Mouse (Mus musculus) gastrocnemius, adult 2 months (tissue): Measurements from ENCODE around the gene Stim2. TPM values are rescaled to one million over a fixed set of nuclear protein-coding genes. Genes with fewer than 3 reads are reported as not detected.

Experiments used
- DNase-seq: peaks from one replicate; pipeline ENCODE4 v3.0.0; 2022
- H3K27ac ChIP-seq: fragments of 200-600 bp; 2 replicates; pipeline ENCODE4 v1.8.1; 2022; ENCODE audit warnings: mild to moderate bottlenecking
- H3K4me3 ChIP-seq: fragments of 200-600 bp; 2 replicates; pipeline ENCODE4 v1.8.1; 2022; ENCODE audit warnings: mild to moderate bottlenecking, moderate library complexity
- CTCF ChIP-seq: fragments of 200-600 bp; IDR thresholded peaks from 2 replicates; pipeline ENCODE4 v1.8.1; 2022; ENCODE audit warnings: antibody characterized with exemption, mild to moderate bottlenecking, moderate library complexity
- intact Hi-C: fragments of 180-260 bp; cut with DNase I; formaldehyde crosslinking; loops from one replicate; pipeline ENCODE4 v1.15.1; 2025
- total RNA-seq, 2 experiments: library from RNA; stranded (reverse); gene quantifications; 2 replicates each; pipeline ENCODE4 v1.2.3; 2021

The Stim2 gene
- total RNA-seq, 2 experiments from 2014 or later, result 34.1 to 58.6 TPM

GRCm38 (mm10) chr5:54109096-54109495 lies 110.8 kb downstream of the Stim2 start:
- H3K27ac ChIP-seq, result no peak overlapping the region
- intact Hi-C loops, result no loop called here
- H3K4me3 ChIP-seq, result no peak overlapping the region
- TF ChIP-seq CTCF, result no peak
- no peak for DNase-seq

GRCm38 (mm10) chr5:54110789-54111188 lies 112.5 kb downstream of the Stim2 start:
- DNase-seq, result no peak
- intact Hi-C loops, result loop anchor here (5.0 to 10.0 kb wide), 3 partner anchors 113 to 436 kb away; partner anchors contain the start of gene Stim2
- H3K4me3 ChIP-seq, result no peak overlapping the region
- no peak for TF ChIP-seq CTCF
- no peak overlapping the region for H3K27ac ChIP-seq

- peak overlapping the region; percentile 76; the same call in 1 of the 2 replicates for H3K27ac ChIP-seq
- peak; percentile 73 for DNase-seq
- peak; percentile 96 for TF ChIP-seq CTCF
- no peak overlapping the region for H3K4me3 ChIP-seq
- intact Hi-C loops, result loop anchor here (1.0 to 10.0 kb wide), 4 partner anchors 116 to 438 kb away; partner anchors contain the start of gene Stim2
These were observed 115.0 kb downstream of the Stim2 start for GRCm38 (mm10) chr5:54113284-54113683.

GRCm38 (mm10) chr5:54116538-54116937 lies 118.2 kb downstream of the Stim2 start:
- TF ChIP-seq CTCF, result no peak
- intact Hi-C loops, result loop anchor here (10.0 kb wide), 1 partner anchor 442 kb away; no protein-coding TSS in a partner anchor
- Histone ChIP-seq H3K4me3 (no peak overlapping the region), H3K27ac (no peak overlapping the region)
- DNase-seq, result no peak

- intact Hi-C loops, result loop anchor here (10.0 kb wide), 1 partner anchor 444 kb away; no protein-coding TSS in a partner anchor
- TF ChIP-seq CTCF, result no peak
- Histone ChIP-seq H3K4me3 (no peak overlapping the region), H3K27ac (no peak overlapping the region)
- no peak for DNase-seq
These were observed 120.3 kb downstream of the Stim2 start for GRCm38 (mm10) chr5:54118410-54119212.

- DNase-seq, result no peak
- intact Hi-C loops, result no loop called here
- H3K4me3 ChIP-seq, result no peak overlapping the region
- no peak overlapping the region for H3K27ac ChIP-seq
- TF ChIP-seq CTCF, result no peak
These were observed 149.9 kb downstream of the Stim2 start for GRCm38 (mm10) chr5:54148091-54148795.

- Histone ChIP-seq H3K27ac (no peak overlapping the region), H3K4me3 (peak overlapping the region; percentile 55)
- DNase-seq, result no peak
- TF ChIP-seq CTCF, result peak; percentile 85
- intact Hi-C loops, result no loop called here
These were observed 156.4 kb downstream of the Stim2 start for GRCm38 (mm10) chr5:54154503-54155226.

GRCm38 (mm10) chr5:54155227-54155776 lies 157.0 kb downstream of the Stim2 start:
- H3K4me3 ChIP-seq, result peak overlapping the region; percentile 55
- DNase-seq, result no peak
- intact Hi-C loops, result no loop called here
- H3K27ac ChIP-seq, result no peak overlapping the region
- no peak for TF ChIP-seq CTCF

GRCm38 (mm10) chr5:54155916-54156315 lies 157.6 kb downstream of the Stim2 start:
- intact Hi-C loops, result no loop called here
- TF ChIP-seq CTCF, result no peak
- Histone ChIP-seq H3K4me3 (no peak overlapping the region), H3K27ac (no peak overlapping the region)
- no peak for DNase-seq

- intact Hi-C loops, result no loop called here
- Histone ChIP-seq H3K4me3 (no peak overlapping the region), H3K27ac (no peak overlapping the region)
- no peak for TF ChIP-seq CTCF
- no peak for DNase-seq
These were observed 158.7 kb downstream of the Stim2 start for GRCm38 (mm10) chr5:54156944-54157527.

- no peak for TF ChIP-seq CTCF
- H3K27ac ChIP-seq, result no peak overlapping the region
- DNase-seq, result no peak
- intact Hi-C loops, result no loop called here
- H3K4me3 ChIP-seq, result no peak overlapping the region
These were observed 159.9 kb downstream of the Stim2 start for GRCm38 (mm10) chr5:54158230-54158629.
